Mouse (Mus musculus) testis, adult 2 months (tissue): ENCODE results near the gene Por. TPM values are rescaled to one million over a fixed set of nuclear protein-coding genes. Genes with fewer than 3 reads are reported as not detected.
A peak's percentile ranks its signal among the peaks of the same experiment; 100 is the strongest.

ENCODE experiments used
- H3K27ac ChIP-seq: fragments of 200-500 bp; 2 replicates; pipeline ENCODE4 v1.5.1; 2012; ENCODE audit warnings: low read depth, low read length; ENCODE audit not compliant: control insufficient read depth, insufficient read depth
- H3K27me3 ChIP-seq: fragments of 200-500 bp; 2 replicates; pipeline ENCODE4 v1.6.1; 2012; ENCODE audit warnings: mild to moderate bottlenecking, low read length, moderate library complexity; ENCODE audit not compliant: control insufficient read depth, insufficient read depth
- H3K36me3 ChIP-seq: fragments of 200-500 bp; 2 replicates; pipeline ENCODE4 v1.6.1; 2012; ENCODE audit warnings: mild to moderate bottlenecking, low read length; ENCODE audit not compliant: control insufficient read depth, insufficient read depth
- H3K4me1 ChIP-seq: fragments of 200-500 bp; 2 replicates; pipeline ENCODE4 v1.6.1; 2012; ENCODE audit warnings: low read length; ENCODE audit not compliant: control insufficient read depth, insufficient read depth
- H3K4me3 ChIP-seq: fragments of 200-500 bp; 2 replicates; pipeline ENCODE4 v1.5.1; 2012; ENCODE audit warnings: low read depth, mild to moderate bottlenecking, low read length, moderate library complexity, mixed read lengths; ENCODE audit not compliant: control insufficient read depth
- CTCF ChIP-seq: fragments of 200-500 bp; IDR thresholded peaks from 2 replicates; pipeline ENCODE4 v1.5.1; 2012; ENCODE audit warnings: low read depth, mild to moderate bottlenecking, inconsistent platforms, low read length, moderate library complexity; ENCODE audit not compliant: control insufficient read depth, insufficient read depth, insufficient replicate concordance
- POLR2A ChIP-seq: fragments of 200-500 bp; IDR thresholded peaks from 2 replicates; pipeline ENCODE4 v1.6.1; 2012; ENCODE audit warnings: low read depth, mild to moderate bottlenecking, inconsistent platforms, low read length, moderate library complexity; ENCODE audit not compliant: control insufficient read depth
- polyA plus RNA-seq: library from polyadenylated mRNA; depleted of rRNA; stranded (reverse); fragments of >200 nt; gene quantifications from 2 replicates; pipeline ENCODE4 v1.2.3, GENCODE M21; 2012

Gene Por
- polyA plus RNA-seq, 1 experiment: 26.1 TPM

DNA sequence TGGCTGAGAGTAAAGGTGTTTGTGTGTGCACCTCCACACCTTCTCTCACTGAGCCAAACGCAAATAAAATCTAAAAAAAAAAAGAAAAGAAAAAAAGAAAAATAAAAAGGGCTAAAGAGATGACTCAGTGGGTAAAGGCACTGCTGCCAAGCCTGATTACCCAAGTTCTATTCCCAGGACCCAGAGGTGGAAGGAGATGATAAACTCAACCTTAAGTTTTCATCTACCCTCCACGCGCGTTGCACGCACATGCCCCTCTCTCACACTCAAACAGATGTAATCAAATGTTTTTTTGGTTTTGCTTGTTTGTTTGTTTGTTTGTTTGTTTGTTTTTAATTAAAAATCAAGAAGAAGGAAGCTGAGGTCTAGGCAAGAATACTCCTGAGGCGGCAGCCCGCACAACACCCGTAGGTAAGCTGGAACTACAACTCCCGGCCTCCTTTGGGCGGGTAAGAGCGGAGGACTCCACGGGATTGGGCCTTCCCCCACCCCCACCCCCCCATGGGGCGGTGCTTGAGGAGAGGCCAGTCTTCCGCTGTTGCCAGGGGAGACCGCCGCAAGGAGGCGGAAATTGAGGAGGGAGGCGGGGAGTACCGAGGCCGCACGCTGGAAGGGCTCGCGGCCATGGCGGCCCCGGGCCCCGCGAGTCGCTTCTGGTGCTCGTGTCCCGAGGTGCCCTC is 37.6 kb upstream of the Por start, which contains the start of gene Rhbdd2:
Rhbdd2 (plus strand) TSS at position 502 of the 680 bp plus-strand sequence.
- peaks cover 3% of the 10 kb centered on the region; the same call in 1 of the 2 replicates for H3K4me1 ChIP-seq
- TF ChIP-seq CTCF: no peak
- peak; percentile 91 for TF ChIP-seq POLR2A
- peak within 1 kb of the TSS; percentile 81 for H3K27ac ChIP-seq
- peak within 1 kb of the TSS; percentile 97 for H3K4me3 ChIP-seq
- H3K27me3 ChIP-seq: no peaks in the 10 kb centered on the region
- no peaks in the 10 kb centered on the region; the same call in 1 of the 2 replicates for H3K36me3 ChIP-seq

DNA sequence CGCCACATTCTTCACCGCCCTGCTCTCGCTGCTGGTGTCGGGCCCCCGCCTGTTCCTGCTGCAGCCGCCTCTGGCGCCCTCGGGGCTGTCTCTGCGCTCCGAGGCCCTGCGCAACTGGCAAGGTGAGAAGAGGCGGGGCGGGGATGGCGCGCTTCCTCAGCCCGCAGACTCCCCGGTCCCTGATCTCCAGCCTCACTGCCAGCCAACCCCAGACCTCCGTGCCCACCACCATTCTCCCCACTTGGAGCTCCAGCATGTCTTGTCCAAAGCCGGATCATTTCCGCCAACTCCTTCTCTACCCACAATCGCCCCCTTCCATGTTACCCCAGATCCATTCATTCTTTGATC is 37.1 kb upstream of the Por start:
- TF ChIP-seq POLR2A (no peak), CTCF (no peak)
- H3K36me3 ChIP-seq: no peaks in the 10 kb centered on the region; the same call in 1 of the 2 replicates
- H3K27ac ChIP-seq: peak overlapping the region; percentile 81

DNA sequence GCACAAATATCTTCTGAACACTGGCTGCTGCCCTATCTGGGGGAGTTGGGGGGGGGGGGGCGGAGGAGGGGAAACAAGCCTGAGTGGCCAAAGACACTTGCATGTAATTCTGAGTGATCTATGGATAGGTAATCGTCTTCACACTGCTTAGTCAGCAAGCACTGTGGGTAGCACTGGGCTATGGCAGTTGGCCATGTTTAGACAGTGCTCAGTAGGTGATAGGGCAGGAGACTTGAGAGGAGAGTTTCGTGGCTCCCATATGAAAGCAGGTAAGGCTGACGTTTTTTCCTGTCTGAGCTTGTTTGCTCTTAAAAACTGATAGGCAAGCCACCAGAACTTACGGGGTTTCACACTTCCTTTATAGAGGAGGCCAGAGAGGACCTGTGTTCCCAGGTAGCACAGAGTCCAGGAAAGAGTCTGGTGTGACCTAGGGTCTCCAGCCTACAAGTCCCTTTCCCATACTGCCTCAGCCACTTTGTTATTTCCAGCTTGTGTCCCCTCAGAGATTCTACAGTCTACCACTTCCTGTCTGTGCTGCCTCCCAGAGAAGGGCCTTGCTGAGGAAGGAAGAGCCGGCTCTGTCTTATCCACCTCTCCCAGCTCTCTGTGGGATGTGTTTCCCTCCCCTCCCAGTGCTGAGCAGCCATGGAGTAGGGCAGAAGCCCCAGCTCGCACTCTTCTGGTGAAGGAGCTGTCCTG is 29.9 kb upstream of the Por start:
- Histone ChIP-seq H3K27ac (no peak overlapping the region), H3K27me3 (no peaks in the 10 kb centered on the region), H3K36me3 (no peaks in the 10 kb centered on the region; the same call in 1 of the 2 replicates), H3K4me3 (no peak overlapping the region), H3K4me1 (no peaks in the 10 kb centered on the region)
- no peak for TF ChIP-seq POLR2A
- TF ChIP-seq CTCF: no peak

More for the DNA sequence above, 37.1 kb upstream of the Por start:
- Histone ChIP-seq H3K27me3 (no peaks in the 10 kb centered on the region), H3K4me3 (peak overlapping the region; percentile 97), H3K4me1 (peaks cover 3% of the 10 kb centered on the region; the same call in 1 of the 2 replicates)

GRCm38 (mm10) chr5:135640459-135640789 is 29.4 kb upstream of the Por start:
- Histone ChIP-seq H3K4me1 (no peaks in the 10 kb centered on the region), H3K4me3 (no peak overlapping the region), H3K36me3 (no peaks in the 10 kb centered on the region; the same call in 1 of the 2 replicates), H3K27me3 (no peaks in the 10 kb centered on the region), H3K27ac (no peak overlapping the region)
- TF ChIP-seq POLR2A (no peak), CTCF (no peak)

DNA sequence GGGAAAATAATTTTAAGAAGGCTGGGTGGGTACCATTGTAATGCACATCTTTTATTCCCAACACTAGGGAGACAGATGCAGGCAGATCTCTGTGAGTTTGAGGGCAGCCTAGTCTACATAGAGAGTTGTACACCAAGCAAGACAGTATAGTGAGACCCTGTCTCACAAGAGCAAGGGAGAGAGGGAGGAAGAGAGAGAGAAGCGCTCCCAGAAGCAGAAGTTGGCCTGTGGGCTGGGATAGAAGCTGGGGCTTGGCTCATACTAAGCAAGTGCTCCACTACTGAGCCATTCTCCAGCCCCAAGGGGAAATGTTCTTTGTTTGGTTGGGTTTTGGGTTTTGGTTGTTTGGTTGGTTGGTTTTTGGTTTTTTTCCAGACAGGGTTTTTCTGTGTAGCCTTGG is 28.8 kb upstream of the Por start:
- Histone ChIP-seq H3K27me3 (no peaks in the 10 kb centered on the region), H3K36me3 (no peaks in the 10 kb centered on the region; the same call in 1 of the 2 replicates), H3K27ac (no peak overlapping the region), H3K4me1 (no peaks in the 10 kb centered on the region), H3K4me3 (no peak overlapping the region)
- TF ChIP-seq CTCF (no peak), POLR2A (no peak)

DNA sequence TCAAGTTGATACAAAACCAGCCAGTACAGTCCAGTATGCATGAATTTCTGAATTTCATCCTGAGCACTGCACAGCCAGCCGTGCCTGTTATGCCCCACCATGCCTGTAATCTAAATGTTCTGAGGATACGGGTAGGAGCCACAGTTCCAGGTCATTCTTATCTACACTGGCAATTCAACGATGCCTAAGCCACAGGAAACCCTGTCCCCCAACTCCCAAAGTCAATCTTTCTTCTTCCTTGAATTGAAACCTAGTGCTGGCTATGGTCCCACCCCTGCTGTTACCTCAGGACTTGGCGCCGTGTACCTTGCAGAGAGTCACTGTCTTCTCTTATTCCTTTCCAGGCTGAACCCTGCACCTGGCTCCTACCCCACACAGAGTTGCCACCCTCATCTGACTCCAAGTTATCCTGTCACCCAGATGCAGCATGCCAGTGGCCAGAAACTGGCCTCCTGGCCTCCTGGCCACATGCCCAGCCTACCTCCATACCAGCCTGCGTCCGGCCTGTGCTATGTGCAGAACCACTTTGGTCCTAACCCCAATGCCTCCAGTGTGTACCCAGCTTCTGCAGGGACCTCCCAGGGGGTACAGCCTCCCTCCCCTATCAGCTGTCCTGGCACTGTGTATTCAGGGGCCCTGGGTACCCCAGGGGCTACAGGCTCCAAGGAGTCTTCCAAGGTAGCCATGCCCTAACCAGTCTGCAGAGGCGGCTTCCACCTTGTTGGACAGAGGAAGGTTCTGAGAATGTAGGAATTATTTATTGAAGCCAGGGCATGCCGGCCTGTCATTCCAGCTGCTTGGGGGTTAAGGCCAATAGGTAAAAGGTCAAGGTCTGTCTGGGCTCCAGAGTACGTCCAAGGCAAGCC is 26.9 kb upstream of the Por start:
- TF ChIP-seq CTCF (no peak), POLR2A (no peak)
- H3K4me3 ChIP-seq: no peak overlapping the region
- no peak overlapping the region for H3K27ac ChIP-seq
- H3K4me1 ChIP-seq: no peaks in the 10 kb centered on the region
- H3K36me3 ChIP-seq: no peaks in the 10 kb centered on the region; the same call in 1 of the 2 replicates
- H3K27me3 ChIP-seq: no peaks in the 10 kb centered on the region

DNA sequence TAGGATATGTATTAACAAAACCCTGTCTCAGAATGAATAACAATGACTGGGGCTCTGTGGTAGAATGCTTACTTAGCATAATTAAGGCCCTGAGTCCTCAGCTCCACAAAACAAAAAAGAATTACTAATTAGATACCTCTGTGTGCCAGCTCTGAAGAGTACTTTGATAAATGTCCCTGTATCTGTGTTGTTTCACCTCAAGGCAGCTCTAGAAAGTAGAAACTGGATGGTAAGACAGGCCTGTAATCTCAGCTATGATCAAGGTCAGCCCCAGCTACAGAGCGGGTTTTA is 26.3 kb upstream of the Por start:
- TF ChIP-seq POLR2A (no peak), CTCF (no peak)
- Histone ChIP-seq H3K27ac (no peak overlapping the region), H3K4me1 (no peaks in the 10 kb centered on the region), H3K36me3 (no peaks in the 10 kb centered on the region; the same call in 1 of the 2 replicates), H3K4me3 (no peak overlapping the region), H3K27me3 (no peaks in the 10 kb centered on the region)
